Mouse (Mus musculus) cerebellum, adult 2 months (tissue): ENCODE measurements around the gene Prkcb.

Experiments
- CTCF ChIP-seq: fragments of 200-500 bp; IDR thresholded peaks from 2 replicates; pipeline ENCODE4 v1.5.1; 2011; ENCODE audit warnings: low read depth, mild to moderate bottlenecking, control low read depth, low read length, moderate library complexity, borderline replicate concordance; ENCODE audit not compliant: insufficient read depth
- POLR2A ChIP-seq: fragments of 200-500 bp; IDR thresholded peaks from 2 replicates; pipeline ENCODE4 v1.6.1; 2011; ENCODE audit warnings: low read length, control low read depth, borderline replicate concordance; ENCODE audit not compliant: insufficient read depth

DNA sequence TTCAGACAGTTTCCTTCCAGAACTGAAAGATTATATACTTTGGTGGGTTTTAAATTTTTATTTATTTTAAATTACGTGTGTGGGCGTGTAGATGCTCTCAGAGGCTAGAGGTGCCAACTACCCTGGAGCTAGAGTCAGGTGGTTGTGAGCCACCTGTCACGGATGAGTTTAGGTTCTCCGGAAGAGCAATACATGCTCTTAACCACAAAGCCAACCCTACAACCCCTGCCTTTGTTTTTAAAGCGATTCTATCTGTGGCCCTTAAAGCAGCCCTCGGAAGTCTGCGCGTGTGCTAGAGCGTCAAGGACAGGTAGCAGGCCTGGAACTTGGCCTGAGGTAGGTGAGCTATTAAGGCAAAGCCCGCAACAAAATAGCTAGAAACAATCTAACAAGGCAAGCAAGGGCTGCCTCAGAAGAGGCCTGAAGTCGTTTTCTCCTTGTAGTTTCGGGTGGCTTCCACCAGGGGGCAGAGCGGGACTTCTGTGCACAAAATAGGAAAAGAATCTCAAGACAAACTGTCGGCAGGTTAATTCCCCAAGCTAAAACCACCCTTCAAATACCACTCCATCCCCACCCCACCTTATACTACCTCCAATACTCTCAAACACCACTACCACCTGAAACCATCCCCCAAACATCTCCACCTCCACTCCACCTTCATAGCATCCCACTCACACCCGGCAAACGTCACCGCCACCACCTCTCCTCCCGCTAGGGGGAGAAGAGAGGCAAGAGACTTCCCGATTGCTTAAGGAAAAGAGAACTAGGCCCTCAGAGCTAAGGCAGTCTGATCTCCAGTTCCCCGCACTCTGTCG is 37.1 kb upstream of the Prkcb start:
- TF ChIP-seq CTCF (peak; percentile 71), POLR2A (no peak)
